Mouse (Mus musculus): Measurements from ENCODE around the gene Fbxw4.

GRCm38 (mm10) chr19:45616214-45616518 is 43.9 kb downstream of the Fbxw4 start:
- TF ChIP-seq CTCF (conservative IDR thresholded peaks at IDR 0.05; ENCODE audit: insufficient read depth, insufficient read length, low read depth, low read length) (no peak), POLR2A (IDR thresholded peaks at IDR 0.05; ENCODE audit: low read depth, low read length) (no peak)

Measured in kidney, adult 2 months (tissue).